Mouse (Mus musculus): ENCODE results near the gene Olfr1110. TPM values are rescaled to one million over a fixed set of nuclear protein-coding genes. Genes with fewer than 3 reads are reported as not detected.
"Not testable (repeated sequence)": the region's sequence is repeated elsewhere in the genome, so short reads cannot be mapped to it uniquely, and the experiment has no call there.

Gene Olfr1110
- not detected in 2 replicates for total RNA-seq (2017)

DNA sequence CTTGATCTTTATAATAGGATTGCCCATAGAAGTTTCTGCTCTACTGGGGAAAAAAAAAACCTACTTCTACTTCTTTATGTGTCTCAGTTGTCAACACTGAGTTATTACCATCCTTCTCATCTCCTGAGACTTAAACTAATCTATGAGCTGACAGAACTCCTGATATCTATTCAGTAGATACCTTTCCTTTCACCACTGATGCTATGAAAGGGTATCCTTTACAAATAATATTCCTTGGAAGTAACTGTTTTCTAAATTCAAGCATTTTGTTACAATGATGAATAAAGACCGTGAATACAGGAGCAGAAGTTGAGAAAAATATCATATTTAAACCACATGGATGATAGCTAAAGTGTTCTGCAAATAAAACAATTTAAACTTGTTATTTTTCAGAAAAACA, at the start of gene Olfr1110:
TSS of gene Olfr1110 (minus strand) at position 101 of the 400 bp plus-strand sequence.
- no peak for ATAC-seq (replicated peaks; ENCODE audit: low read depth, poor library complexity, severe bottlenecking)

DNA sequence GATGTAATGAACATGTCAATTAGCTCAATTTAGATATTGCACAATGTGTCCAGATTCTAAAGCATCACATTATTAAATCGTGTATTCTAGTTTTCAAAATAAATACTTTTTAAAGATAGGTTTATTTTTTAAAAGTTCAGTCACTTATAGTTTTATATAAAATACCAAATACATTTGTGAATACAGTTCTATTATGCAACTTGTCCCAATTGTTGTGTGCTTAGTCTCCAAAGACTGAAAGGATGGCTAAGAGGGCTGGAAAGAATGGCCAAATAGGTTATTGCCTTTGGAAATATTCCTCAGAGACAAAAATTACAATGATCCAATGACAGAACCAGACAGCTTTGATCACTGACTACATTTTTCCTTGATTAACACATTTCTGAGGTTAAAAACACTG, 47.4 kb upstream of the Olfr1110 start, which contains the start of gene Olfr1112:
TSS of gene Olfr1112 (plus strand) at position 301 of the 400 bp plus-strand sequence.
- no peak for ATAC-seq (replicated peaks; ENCODE audit: low read depth, poor library complexity, severe bottlenecking)

GRCm38 (mm10) chr2:87167731-87168130, 27.6 kb upstream of the Olfr1110 start:
- not testable (repeated sequence) for ATAC-seq (replicated peaks; ENCODE audit: low read depth, poor library complexity, severe bottlenecking)

DNA sequence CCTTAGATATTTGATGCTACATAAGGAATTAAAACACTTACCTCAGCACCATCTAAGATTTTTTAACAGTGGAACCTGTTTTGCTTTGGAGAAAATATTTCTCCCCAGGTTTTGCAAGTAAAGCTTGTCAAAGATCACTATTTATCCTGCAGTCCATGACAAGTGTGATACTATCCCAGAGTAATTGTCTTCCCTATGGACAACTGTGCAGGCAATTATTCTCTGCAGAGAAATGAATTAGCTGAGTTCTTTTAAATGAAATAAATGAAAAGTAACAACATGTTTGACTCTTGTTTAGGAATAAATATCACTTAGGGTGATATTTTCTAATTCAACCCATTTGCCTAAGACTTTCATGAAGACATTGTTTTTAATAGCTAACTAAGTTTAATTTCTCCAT, 12.4 kb upstream of the Olfr1110 start, which contains the start of gene Olfr1111:
TSS of gene Olfr1111 (minus strand) at position 101 of the 400 bp plus-strand sequence.
- ATAC-seq (replicated peaks; ENCODE audit: low read depth, poor library complexity, severe bottlenecking) = no peak

GRCm38 (mm10) chr2:87114467-87114866, 25.6 kb downstream of the Olfr1110 start, which contains the start of gene Olfr259:
Gene Olfr259 (minus strand): TSS chr2:87114567.
- no peak for ATAC-seq (replicated peaks; ENCODE audit: low read depth, poor library complexity, severe bottlenecking)

DNA sequence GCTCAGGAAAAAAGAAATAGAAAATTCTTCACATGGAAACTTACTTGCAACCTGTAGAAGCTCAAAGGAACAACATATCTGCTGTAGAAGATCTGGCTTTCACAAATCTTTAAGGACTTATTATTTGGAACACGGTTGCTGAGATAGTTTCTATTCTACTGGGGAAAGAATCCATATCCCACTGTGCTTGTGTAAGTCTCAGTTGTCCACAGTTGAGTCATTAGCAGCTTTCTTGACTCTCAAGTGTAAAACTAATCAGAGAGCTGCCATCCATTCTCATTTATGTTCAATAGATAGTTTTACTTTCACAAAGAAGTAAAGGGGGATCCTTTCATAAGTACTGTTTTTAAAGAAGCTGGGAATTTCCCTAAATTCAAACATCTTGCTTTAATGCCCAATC, 44.2 kb downstream of the Olfr1110 start, which contains the start of gene Olfr1109:
TSS of gene Olfr1109 (minus strand) at position 101 of the 400 bp plus-strand sequence.
- ATAC-seq (replicated peaks; ENCODE audit: low read depth, poor library complexity, severe bottlenecking) = no peak

Other genes with a start within 250 kb of the Olfr1110 start
- not detected in 2 replicates for gene Olfr1097, start 248.1 kb downstream of the Olfr1110 start, total RNA-seq (2017)
- gene Olfr1098, start 215.8 kb downstream of the Olfr1110 start, total RNA-seq (2017) = not detected in 2 replicates
- gene Olfr1099, start 179.6 kb downstream of the Olfr1110 start, total RNA-seq (2017) = not detected in 2 replicates
- gene Olfr1100, start 160.3 kb downstream of the Olfr1110 start, total RNA-seq (2017) = not detected in 2 replicates
- gene Olfr1101, start 149.1 kb downstream of the Olfr1110 start, total RNA-seq (2017) = not detected in 2 replicates
- not detected in 2 replicates for gene Olfr1102, start 141.9 kb downstream of the Olfr1110 start, total RNA-seq (2017)
- not detected in 2 replicates for gene Olfr1104, start 113.2 kb downstream of the Olfr1110 start, total RNA-seq (2017)
- not detected in 2 replicates for gene Olfr1105, start 103.8 kb downstream of the Olfr1110 start, total RNA-seq (2017)
- gene Olfr1106, start 88.0 kb downstream of the Olfr1110 start, total RNA-seq (2017) = not detected in 2 replicates
- not detected in 2 replicates for gene Olfr1107, start 64.5 kb downstream of the Olfr1110 start, total RNA-seq (2017)
- not detected in 2 replicates for gene Olfr1109, start 44.3 kb downstream of the Olfr1110 start, total RNA-seq (2017)
- gene Olfr259, start 25.7 kb downstream of the Olfr1110 start, total RNA-seq (2017) = not detected in 2 replicates
- not detected in 2 replicates for gene Olfr1111, start 12.3 kb upstream of the Olfr1110 start, total RNA-seq (2017)
- gene Olfr1112, start 47.5 kb upstream of the Olfr1110 start, total RNA-seq (2017) = not detected in 2 replicates
- gene Olfr1113, start 68.7 kb upstream of the Olfr1110 start, total RNA-seq (2017) = not detected in 2 replicates
- not detected in 2 replicates for gene Olfr1115, start 107.7 kb upstream of the Olfr1110 start, total RNA-seq (2017)
- gene Olfr1116, start 127.2 kb upstream of the Olfr1110 start, total RNA-seq (2017) = not detected in 2 replicates
- not detected in 2 replicates for gene Olfr1118, start 167.3 kb upstream of the Olfr1110 start, total RNA-seq (2017)
- not detected in 2 replicates for gene Olfr1120, start 214.5 kb upstream of the Olfr1110 start, total RNA-seq (2017)
- gene Olfr1121, start 229.6 kb upstream of the Olfr1110 start, total RNA-seq (2017) = not detected in 2 replicates
- not detected in 2 replicates for gene Olfr1122, start 245.5 kb upstream of the Olfr1110 start, total RNA-seq (2017)